19 mouse cellular contexts compared by ENCODE assay signal in genomic region chr9:41114367-41114766, GRCm38 (mm10). TPM values are rescaled to one million over a fixed set of nuclear protein-coding genes. Genes with fewer than 3 reads are reported as not detected.
DNase-seq lines count a peak whose midpoint lies in the region; TF ChIP-seq lines count a peak whose summit lies in the region.
"Had no signal": no experiment of that assay in that cellular context is flagged by ENCODE, and none has a peak within 500 bp of the region (broad histone marks: within the 10 kb centered on the region; RNA-seq: fewer than 3 reads in every experiment).

No protein-coding gene starts in this region.

- DNase-seq in CH12.LX (ENCODE audit: extremely low read depth), result peak; percentile 61
- peak; percentile 8 for DNase-seq in ZHBTc4 (ENCODE audit: low read depth, low spot score)
- DNase-seq in induced T-regulatory cell, adult 2 months (ENCODE audit: low read depth), result peak; percentile 59
- DNase-seq in adrenal gland, adult 2 months, result no peak
- DNase-seq in cerebellum, postnatal 4 days (ENCODE audit: low spot score in 2 of 2), result no peak
- no peak for DNase-seq in ovary, postnatal 10 days (ENCODE audit: low spot score)
- DNase-seq: adrenal gland, adult 8-10 months; adrenal gland, postnatal 10 days; adrenal gland, postnatal 14 days; adrenal gland, postnatal 25 days; adrenal gland, postnatal 36 days; B cell, adult 2 months; cerebellum, adult 11 months; cerebellum, adult 11-12 months; cerebellum, adult 18-20 months; cerebellum, adult 8-10 months; cerebellum, adult 9-10 months had no signal

- peak; percentile 86 for TF ChIP-seq EP300 in CH12.LX (IDR thresholded peaks at IDR 0.05; ENCODE audit: low read length)

- H3K27me3 ChIP-seq in CH12.LX (replicated peaks), result no peaks in the 10 kb centered on the region
- H3K27me3 ChIP-seq: Patski had no signal

- peaks cover 3% of the 10 kb centered on the region for H3K9me3 ChIP-seq in CH12.LX (replicated peaks; ENCODE audit: low read length)
- H3K9me3 ChIP-seq: G1E had no signal

- H3K9ac ChIP-seq in CH12.LX (ENCODE audit: insufficient read depth, low read depth), result no peak overlapping the region

- in situ Hi-C loops in CH12.LX (cut with MboI; ENCODE audit: low pct_ligation_motif_present, low pct_unique_long_range_greater_than_20kb, low sequenced_read_pairs), result no loop called here

- H3K4me1 ChIP-seq in CH12.LX (ENCODE audit: control insufficient read depth in 1 of 2, insufficient read depth in 2 of 2), result peaks cover 13 to 25% of the 10 kb centered on the region in 2 experiments

- H3K4me2 ChIP-seq in CH12.LX (ENCODE audit: insufficient read depth, low read depth, poor library complexity, severe bottlenecking), result peak overlapping the region; percentile 19; the same call in 1 of the 2 replicates

- TF ChIP-seq RAD21 in CH12.LX (IDR thresholded peaks at IDR 0.05; ENCODE audit: low read depth, low read length), result peak; percentile 45

- dilution Hi-C loops in CH12.LX (cut with MboI; ENCODE audit: extremely low pct_ligation_motif_present, extremely low pct_unique_long_range_greater_than_20kb, low sequenced_read_pairs), result no loop called here

- H3K79me2 ChIP-seq in CH12.LX (replicated peaks; ENCODE audit: control insufficient read depth, extremely low read depth, insufficient read depth, poor library complexity, severe bottlenecking), result no peaks in the 10 kb centered on the region

- no peak overlapping the region; the same call in 1 of the 2 replicates for H3K27ac ChIP-seq in CH12.LX (ENCODE audit: insufficient read depth, low read depth)

- no peak overlapping the region for H3K4me3 ChIP-seq in CH12.LX (replicated peaks in 1 of 3; ENCODE audit: low read depth in 2 of 3, low read length in 2 of 3, poor library complexity in 1 of 3)

- no peak for TF ChIP-seq POLR2A in CH12.LX (IDR thresholded peaks at IDR 0.05; ENCODE audit: low read depth, low read length)

- no peaks in the 10 kb centered on the region for H3K36me3 ChIP-seq in CH12.LX (replicated peaks in 1 of 2; ENCODE audit: control insufficient read depth in 1 of 2, insufficient read depth in 1 of 2, low read length in 1 of 2)

- TF ChIP-seq CTCF in CH12.LX (conservative IDR thresholded peaks at IDR 0.05 in 1 of 2, IDR thresholded peaks at IDR 0.05 in 1 of 2; ENCODE audit: low read depth in 2 of 2, low read length in 2 of 2), result peak in 1 of 2 experiments; percentile 58; a peak in 2 of 4 replicates

TF ChIP-seq in CH12.LX, 34 proteins besides CTCF, POLR2A, EP300 and RAD21:
- TF ChIP-seq PAX5 (IDR thresholded peaks at IDR 0.05; ENCODE audit: low read length) (no peak), MAX (IDR thresholded peaks at IDR 0.05; ENCODE audit: low read length) (peak; percentile 74; the same call in 1 of the 2 replicates), USF1 (IDR thresholded peaks at IDR 0.05; ENCODE audit: low read depth, low read length) (no peak), IRF4 (IDR thresholded peaks at IDR 0.05; ENCODE audit: low read depth, low read length) (peak; percentile 86), MEF2A (IDR thresholded peaks at IDR 0.05; ENCODE audit: borderline replicate concordance, low read depth, low read length) (peak; percentile 97), ZC3H11A (IDR thresholded peaks at IDR 0.05; ENCODE audit: low read depth, low read length) (no peak), ZMIZ1 (IDR thresholded peaks at IDR 0.05; ENCODE audit: low read depth, low read length) (no peak), JUND (conservative IDR thresholded peaks at IDR 0.05; ENCODE audit: low read depth, low read length) (peak; percentile 91), MYC (IDR thresholded peaks at IDR 0.05; ENCODE audit: low read depth, low read length) (peak; percentile 77), TBP (conservative IDR thresholded peaks at IDR 0.05; ENCODE audit: low read depth, low read length) (no peak), USF2 (conservative IDR thresholded peaks at IDR 0.05; ENCODE audit: low read depth, low read length) (no peak), ZNF384 (IDR thresholded peaks at IDR 0.05; ENCODE audit: low read depth, low read length) (no peak), E2F4 (IDR thresholded peaks at IDR 0.05; ENCODE audit: insufficient replicate concordance, low read depth, low read length) (no peak), POLR2AphosphoS2 (IDR thresholded peaks at IDR 0.05; ENCODE audit: low read depth, low read length) (no peak), NELFE (IDR thresholded peaks at IDR 0.05; ENCODE audit: low read depth, low read length) (no peak), MAFK (IDR thresholded peaks at IDR 0.05; ENCODE audit: insufficient replicate concordance, low read length) (0 out of 2 replicates have a peak, but pooled peaks have one; percentile 16), ELF1 (IDR thresholded peaks at IDR 0.05; ENCODE audit: low read depth, low read length) (0 out of 2 replicates have a peak, but pooled peaks have one; percentile 6), TCF12 (IDR thresholded peaks at IDR 0.05; ENCODE audit: low read depth, low read length) (peak; percentile 56; the same call in 1 of the 2 replicates), RCOR1 (conservative IDR thresholded peaks at IDR 0.05; ENCODE audit: low read depth, low read length) (0 out of 2 replicates have a peak, but pooled peaks have one; percentile 54), ETS1 (conservative IDR thresholded peaks at IDR 0.05; ENCODE audit: low read depth, low read length) (peak; percentile 87), MXI1 (IDR thresholded peaks at IDR 0.05; ENCODE audit: low read depth, low read length) (no peak), SIN3A (IDR thresholded peaks at IDR 0.05; ENCODE audit: low read length) (no peak), CHD2 (IDR thresholded peaks at IDR 0.05; ENCODE audit: low read length) (0 out of 2 replicates have a peak, but pooled peaks have one; percentile 41), KAT2A (IDR thresholded peaks at IDR 0.05; ENCODE audit: insufficient replicate concordance, low read length) (no peak), ZKSCAN1 (IDR thresholded peaks at IDR 0.05; ENCODE audit: borderline replicate concordance, low read depth, low read length) (no peak), HCFC1 (IDR thresholded peaks at IDR 0.05; ENCODE audit: low read depth, low read length) (no peak), NRF1 (IDR thresholded peaks at IDR 0.05; ENCODE audit: low read depth, low read length) (0 out of 2 replicates have a peak, but pooled peaks have one; percentile 19), SMC3 (IDR thresholded peaks at IDR 0.05; ENCODE audit: low read depth, low read length) (peak; percentile 60), UBTF (IDR thresholded peaks at IDR 0.05; ENCODE audit: low read depth, low read length) (no peak), MAZ (IDR thresholded peaks at IDR 0.05; ENCODE audit: low read depth, low read length) (peak; percentile 26; the same call in 1 of the 2 replicates), GABPA (IDR thresholded peaks at IDR 0.05; ENCODE audit: insufficient replicate concordance, low read depth, low read length) (no peak), CHD1 (IDR thresholded peaks at IDR 0.05; ENCODE audit: low read depth, low read length) (no peak), BHLHE40 (IDR thresholded peaks at IDR 0.05; ENCODE audit: low read depth, low read length) (peak; percentile 80), JUN (IDR thresholded peaks at IDR 0.05; ENCODE audit: insufficient read depth, low read depth, low read length) (peak; percentile 92)

RNA-seq across cellular contexts. Expression of gene Ubash3b, which starts 47.1 kb away (rescaled TPM):
- total RNA-seq in CH12.LX (2012; rRNA removed) (4.2 and 5.0 TPM in 2 replicates), CH12.LX (2014; rRNA removed) (2.8 and 3.3 TPM in 2 replicates)
- 4.5 and 4.6 TPM in 2 replicates for polyA plus RNA-seq in CH12.LX (2012; ENCODE audit: insufficient read length, low read depth)
- total RNA-seq in adrenal gland, adult 2 months (2021), result 1 to 10 TPM; 1.9 to 2.5 TPM
- 1.1 and 2.1 TPM in 2 replicates for polyA plus RNA-seq in adrenal gland, adult 2 months (2012; rRNA removed)

Comparison
In these comparisons a context has a peak if more than half of its experiments do, and no peak if none do; other contexts are left out.
1. DNase-seq: peak in CH12.LX (single experiment), ZHBTc4 (single experiment) and induced T-regulatory cell, adult 2 months (single experiment); none in adrenal gland, adult 2 months (single experiment), cerebellum, postnatal 4 days (0 of 2) and ovary, postnatal 10 days (single experiment).